Mouse (Mus musculus): Measurements from ENCODE around the gene Vmn1r234. TPM values are rescaled to one million over a fixed set of nuclear protein-coding genes. Genes with fewer than 3 reads are reported as not detected.
"Not testable (repeated sequence)": the region's sequence is repeated elsewhere in the genome, so short reads cannot be mapped to it uniquely, and the experiment has no call there.

Gene Vmn1r234
- not detected for total RNA-seq (2021)
- long read RNA-seq, experiment 1, result 0 reads
- long read RNA-seq, experiment 2, result 0 reads

- no peak for DNase-seq (ENCODE audit: low spot score in 2 of 2)
Measured at GRCm38 (mm10) chr17:21225787-21226186, at the start of gene Vmn1r234. Vmn1r234 (plus strand) TSS chr17:21226087.

GRCm38 (mm10) chr17:21211081-21211480 is 14.8 kb upstream of the Vmn1r234 start:
- not testable (repeated sequence) for DNase-seq (ENCODE audit: low spot score in 2 of 2)

- peak; percentile 48 to 59 for DNase-seq (ENCODE audit: low spot score in 2 of 2)
Measured at GRCm38 (mm10) chr17:21231654-21232053, 5.8 kb downstream of the Vmn1r234 start.

GRCm38 (mm10) chr17:21256111-21256510 is 30.2 kb downstream of the Vmn1r234 start, which contains the start of gene Vmn1r235:
Vmn1r235 (plus strand) TSS chr17:21256411.
- no peak for DNase-seq (ENCODE audit: low spot score in 2 of 2)

- peak; percentile 41 to 71 for DNase-seq (ENCODE audit: low spot score in 2 of 2)
Measured at GRCm38 (mm10) chr17:21272103-21272502, 46.2 kb downstream of the Vmn1r234 start.

GRCm38 (mm10) chr17:21282642-21283041 is 56.8 kb downstream of the Vmn1r234 start, which contains the start of gene Vmn1r236:
Vmn1r236 (plus strand) TSS chr17:21282942.
- DNase-seq (ENCODE audit: low spot score in 2 of 2), result no peak

GRCm38 (mm10) chr17:21284395-21284794 is 58.5 kb downstream of the Vmn1r234 start:
- DNase-seq (ENCODE audit: low spot score in 2 of 2), result no peak

Small RNAs within 50 kb of the gene (microRNA-seq; reads per million reads assigned to microRNA genes)
- gene Gm26384, result 0 reads per million in 2 experiments

Other genes with a start within 250 kb of the Vmn1r234 start
- not detected for gene Vmn1r233, start 229.6 kb upstream of the Vmn1r234 start, total RNA-seq (2021)
- 10 to 100 TPM; 17.0 to 18.5 TPM for gene Zfp160, start 217.2 kb upstream of the Vmn1r234 start, total RNA-seq (2021)
- gene Vmn1r235, start 30.3 kb downstream of the Vmn1r234 start, total RNA-seq (2021), result not detected
- not detected for gene Vmn1r236, start 56.9 kb downstream of the Vmn1r234 start, total RNA-seq (2021)
- gene Vmn1r237, start 85.8 kb downstream of the Vmn1r234 start, total RNA-seq (2021), result not detected
- 1 to 10 TPM; 1.4 to 1.8 TPM for gene Zfp677, start 157.7 kb downstream of the Vmn1r234 start, total RNA-seq (2021)
- 1 to 10 TPM; 1.2 to 1.4 TPM for gene Zfp54, start 197.1 kb downstream of the Vmn1r234 start, total RNA-seq (2021)
- 1 to 10 TPM; 4.6 to 4.8 TPM for gene Zfp51, start 224.3 kb downstream of the Vmn1r234 start, total RNA-seq (2021)

Data from left cerebral cortex, adult 18-20 months (tissue).